Mouse (Mus musculus) forebrain, postnatal 0 days (tissue): ENCODE results near the gene Fam129b. TPM values are rescaled to one million over a fixed set of nuclear protein-coding genes. Genes with fewer than 3 reads are reported as not detected.

Experiments
- ATAC-seq: fragments of 200-750 bp; cut with Nextera tagmentation; 2 replicates; pipeline ENCODE4 v1.8.0; 2017; ENCODE audit warnings: mild to moderate bottlenecking, moderate library complexity
- DNase-seq: peaks from one replicate; pipeline ENCODE4 v3.0.0-alpha.2; 2015
- H3K27ac ChIP-seq: fragments of 300-500 bp; sonication (generic); 2 replicates; pipeline ENCODE4 v1.5.1; 2014; ENCODE audit warnings: low read depth, mild to moderate bottlenecking, antibody characterized with exemption, low read length, moderate library complexity, mixed read lengths
- H3K27me3 ChIP-seq: fragments of 300-500 bp; sonication (generic); 2 replicates; pipeline ENCODE4 v1.6.1; 2014; ENCODE audit warnings: mild to moderate bottlenecking, low read length, mixed read lengths; ENCODE audit not compliant: insufficient read depth
- H3K36me3 ChIP-seq: fragments of 300-500 bp; sonication (generic); 2 replicates; pipeline ENCODE4 v1.6.1; 2014; ENCODE audit warnings: mild to moderate bottlenecking, moderate library complexity; ENCODE audit not compliant: insufficient read depth
- H3K4me1 ChIP-seq: fragments of 300-500 bp; sonication (generic); 2 replicates; pipeline ENCODE4 v1.6.1; 2014; ENCODE audit warnings: antibody characterized with exemption; ENCODE audit not compliant: insufficient read depth
- H3K4me2 ChIP-seq: fragments of 300-500 bp; sonication (generic); 2 replicates; pipeline ENCODE4 v1.6.1; 2014; ENCODE audit warnings: low read depth, mild to moderate bottlenecking, moderate library complexity
- H3K4me3 ChIP-seq: fragments of 300-500 bp; sonication (generic); 2 replicates; pipeline ENCODE4 v1.5.1; 2014; ENCODE audit warnings: low read depth, low read length, mixed read lengths
- H3K9ac ChIP-seq: fragments of 300-500 bp; sonication (generic); 2 replicates; pipeline ENCODE4 v1.6.1; 2014; ENCODE audit warnings: mild to moderate bottlenecking
- H3K9me3 ChIP-seq: fragments of 300-500 bp; sonication (generic); 2 replicates; pipeline ENCODE4 v1.6.1; 2016; ENCODE audit warnings: low read length
- CTCF ChIP-seq: sonication (generic); IDR thresholded peaks from 2 replicates; pipeline ENCODE4 v1.5.1; 2016; ENCODE audit warnings: antibody characterized with exemption, control low read depth, low read depth
- WGBS: fragments of 180-500 bp; shearing (Covaris S2); extraction: QIAGEN DNeasy Blood & Tissue Kit; methylation state at CpG from one replicate; pipeline ENCODE4 v1.1.7; 2014; 5-methylcytosine and 5-hydroxymethylcytosine counted together
- polyA plus RNA-seq: library from polyadenylated mRNA; unstranded; fragments of >200 nt; fragmentation: Nextera tagmentation; extraction: Ambion mirVana; gene quantifications from 2 replicates; pipeline ENCODE4 v1.2.1, GENCODE M21; 2015
- total RNA-seq: library from RNA; depleted of rRNA; stranded (reverse); fragments of >200 nt; gene quantifications from 2 replicates; pipeline ENCODE4 v1.2.3, GENCODE M21; 2014

The Fam129b gene
- total and polyA plus RNA-seq, 2 experiments from 2014 or later: 27.7 to 38.1 TPM

DNA sequence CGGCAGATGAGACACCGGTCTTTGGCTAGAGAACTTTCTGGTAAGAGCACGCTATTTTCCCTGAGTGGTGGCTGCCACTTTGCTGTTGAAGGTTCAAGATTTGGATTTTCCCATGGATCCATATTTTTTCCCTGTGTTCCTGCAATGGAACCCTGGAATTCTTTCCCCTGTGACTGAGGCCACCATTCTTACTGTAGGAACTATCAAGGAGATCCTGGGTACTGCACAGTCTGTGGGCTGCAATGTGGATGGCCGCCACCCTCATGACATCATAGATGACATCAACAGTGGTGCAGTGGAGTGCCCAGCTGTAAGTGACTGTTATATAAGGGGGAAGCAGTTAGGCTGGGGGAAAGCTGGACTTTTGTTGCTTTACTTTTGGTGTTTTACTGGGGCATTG lies 87.6 kb downstream of the Fam129b start:
- DNase-seq (no peak), ATAC-seq (no peak)
- no peak for TF ChIP-seq CTCF
- Histone ChIP-seq H3K36me3 (peaks cover 21% of the 10 kb centered on the region), H3K9ac (no peak overlapping the region), H3K9me3 (no peaks in the 10 kb centered on the region), H3K4me1 (peaks cover 12% of the 10 kb centered on the region), H3K4me3 (no peak overlapping the region), H3K4me2 (no peak overlapping the region), H3K27me3 (no peaks in the 10 kb centered on the region), H3K27ac (no peak overlapping the region)
- 59% methylated on average over 4 of the region's 4 CpGs for WGBS

DNA sequence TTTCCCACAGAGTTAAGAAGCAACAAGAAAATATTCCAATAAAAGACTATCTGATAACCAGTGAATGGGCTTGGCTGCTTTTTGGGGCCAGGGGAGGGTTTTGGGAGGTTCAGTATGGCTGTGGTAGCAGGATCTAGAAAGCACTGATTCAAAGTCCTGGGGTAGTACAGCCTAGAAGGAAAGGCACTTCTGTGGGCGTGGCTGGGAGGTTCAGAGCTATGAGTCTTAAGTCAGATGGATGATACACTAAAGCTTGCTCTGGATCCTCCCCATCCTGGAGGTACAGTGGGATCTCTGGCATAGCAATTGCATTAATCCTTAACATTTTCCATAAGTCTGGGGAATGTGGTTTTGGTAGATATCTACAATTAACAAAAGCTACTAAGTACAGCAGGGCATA lies 88.1 kb downstream of the Fam129b start:
- 68% methylated on average over 1 of the region's 1 CpGs for WGBS
- Histone ChIP-seq H3K4me3 (no peak overlapping the region), H3K4me2 (no peak overlapping the region), H3K27ac (no peak overlapping the region), H3K9me3 (no peaks in the 10 kb centered on the region), H3K36me3 (peaks cover 21% of the 10 kb centered on the region), H3K27me3 (no peaks in the 10 kb centered on the region), H3K4me1 (peaks cover 12% of the 10 kb centered on the region), H3K9ac (no peak overlapping the region)
- ATAC-seq (no peak), DNase-seq (no peak)
- no peak for TF ChIP-seq CTCF

DNA sequence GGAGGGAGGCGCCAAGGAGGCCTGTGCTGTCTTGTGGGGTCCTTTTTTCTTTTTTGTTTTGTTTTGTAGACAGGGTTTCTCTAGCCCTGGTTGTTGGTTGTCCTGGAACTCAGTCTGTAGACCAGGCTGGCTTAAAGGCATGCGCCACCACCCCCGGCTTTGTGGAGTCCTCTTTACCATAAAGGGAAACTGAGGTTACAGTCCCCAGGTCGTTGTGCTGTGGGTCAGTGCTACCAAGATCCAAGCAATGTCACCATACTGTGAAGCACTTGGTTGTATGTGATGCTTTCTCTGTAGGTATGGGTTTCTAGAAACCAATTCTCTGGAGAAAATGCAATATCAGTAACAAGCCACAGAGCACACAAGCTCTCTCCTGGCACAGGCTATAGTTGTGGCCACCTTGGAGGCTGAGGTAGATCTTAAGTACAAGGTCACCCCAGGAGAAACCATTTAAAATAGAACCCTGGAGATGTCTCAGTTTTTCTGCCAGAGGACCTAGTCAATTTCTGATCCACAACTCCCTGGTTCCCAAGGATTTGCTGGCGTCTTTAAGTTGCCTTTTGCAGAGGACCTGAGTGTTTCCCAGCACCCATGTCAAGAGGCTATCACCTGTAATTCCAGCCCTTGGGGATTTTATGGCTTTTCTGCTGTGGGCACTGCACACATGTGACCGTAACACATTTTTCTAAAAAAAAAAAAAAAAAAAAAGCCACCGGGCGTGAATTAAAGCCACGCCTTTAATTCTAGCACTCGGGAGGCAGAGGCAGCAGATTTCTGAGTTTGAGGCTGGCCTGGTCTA lies 88.9 kb downstream of the Fam129b start:
- DNase-seq (no peak), ATAC-seq (no peak)
- no peak for TF ChIP-seq CTCF
- Histone ChIP-seq H3K27ac (no peak overlapping the region), H3K9me3 (no peaks in the 10 kb centered on the region), H3K4me3 (no peak overlapping the region), H3K4me1 (peaks cover 12% of the 10 kb centered on the region), H3K36me3 (peaks cover 21% of the 10 kb centered on the region), H3K9ac (peak overlapping the region; percentile 6; the same call in 1 of the 2 replicates), H3K4me2 (no peak overlapping the region), H3K27me3 (no peaks in the 10 kb centered on the region)
- 29% methylated on average over 10 of the region's 10 CpGs for WGBS

DNA sequence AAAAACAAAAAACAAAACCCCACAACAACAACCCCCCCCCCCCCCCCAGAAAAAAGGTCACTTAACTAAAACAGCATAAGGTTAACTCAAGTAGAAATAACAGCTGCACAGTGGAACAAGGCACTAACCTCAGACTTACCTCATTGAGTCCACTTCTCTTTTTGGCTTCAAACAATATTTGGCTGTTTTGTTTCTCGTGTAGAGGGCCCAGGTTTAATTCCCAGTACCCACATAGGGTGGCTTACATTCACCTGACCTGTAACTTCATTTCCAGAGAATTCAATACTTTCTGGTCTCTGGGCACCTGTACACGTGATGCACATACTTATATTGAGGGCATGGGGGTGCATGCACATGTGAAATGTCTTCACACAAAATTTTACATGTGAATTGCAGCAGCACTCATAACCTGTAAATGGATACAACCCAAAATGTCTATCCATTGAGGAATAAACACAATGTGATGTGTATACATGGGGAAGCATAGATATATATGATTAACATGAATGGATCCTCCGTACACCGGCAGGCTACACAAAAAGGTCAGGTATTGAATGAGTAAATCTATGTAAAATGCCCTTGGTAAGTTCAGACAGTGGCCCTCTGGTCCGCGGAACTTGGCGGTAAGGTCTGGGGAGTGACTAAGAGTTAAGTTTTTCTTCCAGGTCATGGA lies 89.7 kb downstream of the Fam129b start:
- TF ChIP-seq CTCF: no peak
- WGBS: 19% methylated on average over 7 of the region's 7 CpGs
- Histone ChIP-seq H3K4me3 (no peak overlapping the region), H3K27me3 (no peaks in the 10 kb centered on the region), H3K9ac (no peak overlapping the region), H3K4me1 (peaks cover 9% of the 10 kb centered on the region), H3K9me3 (no peaks in the 10 kb centered on the region), H3K4me2 (no peak overlapping the region), H3K36me3 (peaks cover 21% of the 10 kb centered on the region), H3K27ac (no peak overlapping the region)
- no peak for ATAC-seq
- DNase-seq: no peak

DNA sequence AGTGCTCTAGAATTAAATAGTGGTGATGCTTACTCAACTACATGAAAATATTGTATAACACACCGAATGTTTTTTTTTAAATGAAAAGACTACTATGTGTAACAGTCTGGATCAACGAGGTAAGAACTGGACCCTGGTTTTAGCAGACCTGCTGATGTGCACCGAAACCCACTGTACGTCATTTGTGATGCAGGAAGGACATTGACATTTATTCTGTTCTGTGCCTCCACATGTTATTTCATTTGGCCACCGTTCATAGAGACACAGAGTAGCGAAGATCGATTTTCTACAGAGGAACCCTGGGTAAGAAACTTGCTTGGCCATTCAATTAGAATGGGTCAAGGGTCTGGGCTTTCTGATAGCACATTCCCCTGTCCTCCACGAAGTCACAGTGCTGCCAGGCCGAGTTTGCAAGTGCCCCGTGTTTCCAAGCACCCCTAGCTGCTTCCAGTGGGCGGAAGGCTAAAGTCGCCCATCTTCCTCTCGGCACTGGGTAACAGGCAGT lies 90.3 kb downstream of the Fam129b start:
- H3K4me1 ChIP-seq: peaks cover 4% of the 10 kb centered on the region; the same call in 1 of the 2 replicates
- ATAC-seq: no peak
- H3K9me3 ChIP-seq: no peaks in the 10 kb centered on the region

GRCm38 (mm10) chr2:32966689-32967631 lies 91.0 kb downstream of the Fam129b start:
- peak overlapping the region; percentile 79 for H3K9ac ChIP-seq
- TF ChIP-seq CTCF: peak; percentile 63
- peaks cover 21% of the 10 kb centered on the region for H3K36me3 ChIP-seq
- H3K27me3 ChIP-seq: no peaks in the 10 kb centered on the region
- DNase-seq (peak; percentile 94), ATAC-seq (peak; percentile 93)
- peak overlapping the region; percentile 75 for H3K4me2 ChIP-seq
- H3K4me3 ChIP-seq: peak overlapping the region; percentile 65
- H3K9me3 ChIP-seq: no peaks in the 10 kb centered on the region
- peaks cover 4% of the 10 kb centered on the region; the same call in 1 of the 2 replicates for H3K4me1 ChIP-seq
- peak overlapping the region; percentile 95 for H3K27ac ChIP-seq
- 2% methylated on average over 55 of the region's 55 CpGs for whole genome bisulfite sequencing

More for the DNA sequence above, 90.3 kb downstream of the Fam129b start:
- peak overlapping the region; percentile 65 for H3K4me3 ChIP-seq
- WGBS: 9% methylated on average over 13 of the region's 13 CpGs
- H3K36me3 ChIP-seq: peaks cover 21% of the 10 kb centered on the region
- peak overlapping the region; percentile 75 for H3K4me2 ChIP-seq
- H3K9ac ChIP-seq: peak overlapping the region; percentile 79
- peak overlapping the region; percentile 95 for H3K27ac ChIP-seq
- no peak for TF ChIP-seq CTCF
- DNase-seq: no peak
- no peaks in the 10 kb centered on the region for H3K27me3 ChIP-seq
